Mouse (Mus musculus) midbrain, postnatal 0 days (tissue): ENCODE measurements at regions not wholly inside any gene's neighbourhood (a gene's known extent, or its start where the extent isn't known, plus 50 kb on each side); places are given as distances from the start of the nearest gene placed in this dataset.
"Not testable (repeated sequence)": the region's sequence is repeated elsewhere in the genome, so short reads cannot be mapped to it uniquely, and the experiment has no call there.

ENCODE experiments used
- ATAC-seq: fragments of 200-750 bp; cut with Nextera tagmentation; 2 replicates; pipeline ENCODE4 v1.8.0; 2017; ENCODE audit warnings: moderate number of reproducible peaks, mild to moderate bottlenecking, moderate TSS enrichment, moderate library complexity; ENCODE audit not compliant: low FRiP score
- DNase-seq: peaks from one replicate; pipeline ENCODE4 v3.0.0-alpha.2; 2015; ENCODE audit warnings: low spot score
- H3K27ac ChIP-seq: fragments of 300-500 bp; sonication (generic); 2 replicates; pipeline ENCODE4 v1.5.1; 2014; ENCODE audit warnings: low read depth, mild to moderate bottlenecking, low read length, mixed read lengths
- H3K27me3 ChIP-seq: fragments of 300-500 bp; sonication (generic); 2 replicates; pipeline ENCODE4 v1.6.1; 2014; ENCODE audit warnings: low read length, control low read depth, mixed read lengths; ENCODE audit not compliant: insufficient read depth
- H3K36me3 ChIP-seq: fragments of 300-500 bp; sonication (generic); 2 replicates; pipeline ENCODE4 v1.6.1; 2014; ENCODE audit warnings: low read length, control low read depth, mixed read lengths; ENCODE audit not compliant: insufficient read depth
- H3K4me1 ChIP-seq: fragments of 300-500 bp; sonication (generic); 2 replicates; pipeline ENCODE4 v1.6.1; 2014; ENCODE audit warnings: mild to moderate bottlenecking, control low read depth, antibody characterized with exemption, low read length, mixed read lengths; ENCODE audit not compliant: insufficient read depth
- H3K4me2 ChIP-seq: fragments of 300-500 bp; sonication (generic); 2 replicates; pipeline ENCODE4 v1.6.1; 2014; ENCODE audit warnings: low read depth, mild to moderate bottlenecking, low read length, mixed read lengths; ENCODE audit not compliant: poor library complexity, severe bottlenecking
- H3K4me3 ChIP-seq: fragments of 300-500 bp; sonication (generic); 2 replicates; pipeline ENCODE4 v1.5.1; 2014; ENCODE audit warnings: low read depth, mild to moderate bottlenecking, low read length, moderate library complexity
- H3K9ac ChIP-seq: fragments of 300-500 bp; sonication (generic); replicated peaks from 2 replicates; pipeline ENCODE4 v1.6.1; 2014; ENCODE audit warnings: mild to moderate bottlenecking, low read length, moderate library complexity, mixed read lengths; ENCODE audit not compliant: poor library complexity, severe bottlenecking
- H3K9me3 ChIP-seq: fragments of 300-500 bp; sonication (generic); 2 replicates; pipeline ENCODE4 v1.6.1; 2016; ENCODE audit warnings: low read length, control low read depth
- CTCF ChIP-seq: IDR thresholded peaks from 2 replicates; pipeline ENCODE4 v1.5.1; 2016; ENCODE audit warnings: antibody characterized with exemption, mild to moderate bottlenecking
- WGBS: fragments of 180-500 bp; shearing (Covaris S2); extraction: QIAGEN DNeasy Blood & Tissue Kit; methylation state at CpG from one replicate; pipeline ENCODE4 v1.1.7; 2014; 5-methylcytosine and 5-hydroxymethylcytosine counted together

- H3K4me1 ChIP-seq, result no peaks in the 10 kb centered on the region
These were observed 108.2 kb upstream of the Mpdz start for GRCm38 (mm10) chr4:81550816-81551215.

DNA sequence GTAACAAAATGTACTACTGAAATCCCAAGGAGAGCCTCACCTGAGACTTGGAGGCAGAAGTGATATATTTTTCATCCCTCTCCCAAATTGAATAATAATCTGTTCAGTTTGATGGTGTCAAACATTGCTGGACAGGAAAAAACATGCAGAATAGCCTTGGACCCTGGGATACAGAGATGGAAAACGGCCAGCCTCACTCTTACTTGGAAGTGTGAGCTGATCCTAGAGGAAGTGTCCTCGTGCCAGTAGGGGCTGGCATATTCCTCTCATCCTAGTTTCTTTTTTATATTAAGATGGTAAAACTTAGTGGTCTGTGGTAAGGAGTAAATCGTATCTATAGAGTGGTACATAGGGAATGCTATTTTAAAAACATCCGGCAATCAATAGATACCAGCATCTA, 107.6 kb upstream of the Mpdz start:
- no peaks in the 10 kb centered on the region for H3K27me3 ChIP-seq
- no peaks in the 10 kb centered on the region for H3K9me3 ChIP-seq
- 89% methylated on average over 4 of the region's 4 CpGs for WGBS
- H3K36me3 ChIP-seq, result no peaks in the 10 kb centered on the region
- no peak overlapping the region for H3K9ac ChIP-seq
- TF ChIP-seq CTCF, result no peak
- H3K4me2 ChIP-seq, result no peak overlapping the region
- no peak overlapping the region for H3K4me3 ChIP-seq
- H3K4me1 ChIP-seq, result no peaks in the 10 kb centered on the region
- ATAC-seq (no peak), DNase-seq (no peak)
- H3K27ac ChIP-seq, result no peak overlapping the region

More at GRCm38 (mm10) chr4:81550816-81551215, 108.2 kb upstream of the Mpdz start:
- Histone ChIP-seq H3K27ac (no peak overlapping the region), H3K27me3 (no peaks in the 10 kb centered on the region), H3K9me3 (no peaks in the 10 kb centered on the region), H3K4me3 (no peak overlapping the region), H3K4me2 (no peak overlapping the region), H3K36me3 (no peaks in the 10 kb centered on the region), H3K9ac (no peak overlapping the region)
- ATAC-seq (no peak), DNase-seq (no peak)
- 87% methylated on average over 4 of the region's 4 CpGs for WGBS
- no peak for TF ChIP-seq CTCF

DNA sequence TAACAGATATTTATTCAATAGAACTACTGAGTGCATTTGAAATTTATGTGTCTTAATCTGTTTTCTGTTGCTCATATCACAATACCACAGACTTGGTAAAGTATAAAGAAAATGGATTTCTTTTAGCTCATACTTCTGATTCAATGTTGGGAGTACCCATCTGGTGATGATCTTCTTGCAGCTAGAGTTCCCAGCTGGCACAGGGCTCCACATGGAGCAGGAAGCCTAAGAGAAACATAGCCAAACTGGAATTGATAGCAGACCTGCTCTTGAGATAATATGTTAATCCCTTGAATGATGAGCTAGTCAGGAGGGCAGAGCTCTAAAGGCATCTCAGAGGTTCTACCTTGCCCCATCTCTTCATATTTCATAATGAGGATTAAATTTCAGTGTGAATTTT, 97.9 kb upstream of the Mpdz start:
- no peak overlapping the region for H3K27ac ChIP-seq
- no peak overlapping the region for H3K9ac ChIP-seq
- H3K4me1 ChIP-seq, result no peaks in the 10 kb centered on the region
- H3K4me2 ChIP-seq, result no peak overlapping the region
- ATAC-seq (no peak), DNase-seq (no peak)
- H3K27me3 ChIP-seq, result no peaks in the 10 kb centered on the region
- H3K36me3 ChIP-seq, result no peaks in the 10 kb centered on the region
- H3K9me3 ChIP-seq, result no peaks in the 10 kb centered on the region
- TF ChIP-seq CTCF, result no peak
- H3K4me3 ChIP-seq, result no peak overlapping the region

GRCm38 (mm10) chr4:81539551-81539950, 96.9 kb upstream of the Mpdz start:
- Histone ChIP-seq H3K4me1 (no peaks in the 10 kb centered on the region), H3K27ac (no peak overlapping the region), H3K4me2 (no peak overlapping the region), H3K9ac (no peak overlapping the region), H3K4me3 (no peak overlapping the region), H3K27me3 (no peaks in the 10 kb centered on the region), H3K36me3 (no peaks in the 10 kb centered on the region), H3K9me3 (no peaks in the 10 kb centered on the region)
- DNase-seq (no peak), ATAC-seq (no peak)
- TF ChIP-seq CTCF, result no peak
- 72% methylated on average over 3 of the region's 3 CpGs for WGBS

DNA sequence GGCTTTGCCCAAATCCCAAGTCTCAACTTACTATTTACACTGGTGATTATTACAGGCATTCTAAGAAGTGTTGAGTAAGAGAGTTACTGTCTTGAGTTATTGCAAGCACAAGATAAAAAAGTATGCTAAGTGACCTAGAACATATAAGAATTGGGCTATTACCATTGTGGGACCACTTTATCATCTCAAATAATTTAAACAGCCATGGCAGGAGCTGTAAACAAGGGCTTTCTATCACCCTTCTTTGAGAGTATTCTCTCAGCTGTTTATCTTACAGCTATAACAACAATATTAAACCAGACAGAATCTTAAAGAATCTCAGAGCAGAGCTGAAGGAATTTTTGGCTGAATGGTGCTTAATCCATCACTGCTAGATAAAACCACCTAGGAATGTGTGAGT, 94.2 kb upstream of the Mpdz start:
- no peaks in the 10 kb centered on the region for H3K4me1 ChIP-seq
- H3K4me3 ChIP-seq, result no peak overlapping the region
- H3K36me3 ChIP-seq, result no peaks in the 10 kb centered on the region
- DNase-seq (no peak), ATAC-seq (no peak)
- H3K4me2 ChIP-seq, result no peak overlapping the region
- no peak overlapping the region for H3K9ac ChIP-seq
- H3K27ac ChIP-seq, result no peak overlapping the region
- no peaks in the 10 kb centered on the region for H3K9me3 ChIP-seq
- TF ChIP-seq CTCF, result no peak
- no peaks in the 10 kb centered on the region for H3K27me3 ChIP-seq

GRCm38 (mm10) chr4:81530546-81530945, 87.9 kb upstream of the Mpdz start:
- WGBS, result 85% methylated on average over 2 of the region's 2 CpGs
- H3K4me3 ChIP-seq, result no peak overlapping the region
- no peaks in the 10 kb centered on the region for H3K36me3 ChIP-seq
- H3K27me3 ChIP-seq, result no peaks in the 10 kb centered on the region
- H3K27ac ChIP-seq, result no peak overlapping the region
- H3K9me3 ChIP-seq, result no peaks in the 10 kb centered on the region
- no peak overlapping the region for H3K9ac ChIP-seq
- H3K4me1 ChIP-seq, result no peaks in the 10 kb centered on the region
- ATAC-seq (no peak), DNase-seq (no peak)
- H3K4me2 ChIP-seq, result no peak overlapping the region
- TF ChIP-seq CTCF, result no peak

DNA sequence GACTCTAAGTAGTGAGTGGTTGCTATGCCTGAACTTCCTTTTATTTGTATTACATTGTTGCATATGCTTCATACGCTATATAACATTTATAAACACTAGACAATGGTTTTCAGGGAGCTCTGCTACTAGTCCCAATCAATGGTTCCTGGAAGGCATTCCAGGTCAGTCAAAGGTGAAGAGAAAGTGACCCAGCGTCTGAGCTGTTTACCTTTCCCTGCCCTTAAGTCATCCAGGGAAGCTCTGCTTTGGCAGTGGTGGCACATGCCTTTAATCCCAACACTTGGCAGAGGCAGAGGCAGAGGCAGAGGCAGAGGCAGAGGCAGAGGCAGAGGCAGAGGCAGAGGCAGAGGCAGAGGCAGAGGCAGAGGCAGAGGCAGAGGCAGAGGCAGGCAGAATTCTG, 76.5 kb upstream of the Mpdz start:
- H3K9ac ChIP-seq, H3K27me3 ChIP-seq, H3K4me2 ChIP-seq, H3K27ac ChIP-seq, H3K36me3 ChIP-seq, H3K4me1 ChIP-seq, H3K4me3 ChIP-seq, ATAC-seq, H3K9me3 ChIP-seq, DNase-seq: not testable (repeated sequence)
- WGBS, result 86% methylated on average over 2 of the region's 2 CpGs
